Mouse (Mus musculus) G1E (cell line): Measurements from ENCODE around the gene BC049715.

ENCODE experiments used
- CTCF ChIP-seq: IDR thresholded peaks from 2 replicates; pipeline ENCODE4 v1.5.1; 2012; ENCODE audit warnings: low read depth, low read length, inconsistent platforms, mixed read lengths
- GATA1 ChIP-seq: IDR thresholded peaks from 2 replicates; pipeline ENCODE4 v1.6.1; 2012; ENCODE audit warnings: borderline replicate concordance, low read length, inconsistent platforms, mixed read lengths
- GATA2 ChIP-seq: IDR thresholded peaks from 2 replicates; pipeline ENCODE4 v1.6.1; 2012; ENCODE audit warnings: low read depth, low read length, inconsistent platforms, borderline replicate concordance
- POLR2AphosphoS5 ChIP-seq: IDR thresholded peaks from 2 replicates; pipeline ENCODE4 v1.6.1; 2012; ENCODE audit warnings: low read depth, low read length, inconsistent platforms; ENCODE audit not compliant: insufficient replicate concordance
- TAL1 ChIP-seq: conservative IDR thresholded peaks from 2 replicates; pipeline ENCODE4 v1.6.1; 2012; ENCODE audit warnings: low read depth, low read length, inconsistent platforms, mixed read lengths

DNA sequence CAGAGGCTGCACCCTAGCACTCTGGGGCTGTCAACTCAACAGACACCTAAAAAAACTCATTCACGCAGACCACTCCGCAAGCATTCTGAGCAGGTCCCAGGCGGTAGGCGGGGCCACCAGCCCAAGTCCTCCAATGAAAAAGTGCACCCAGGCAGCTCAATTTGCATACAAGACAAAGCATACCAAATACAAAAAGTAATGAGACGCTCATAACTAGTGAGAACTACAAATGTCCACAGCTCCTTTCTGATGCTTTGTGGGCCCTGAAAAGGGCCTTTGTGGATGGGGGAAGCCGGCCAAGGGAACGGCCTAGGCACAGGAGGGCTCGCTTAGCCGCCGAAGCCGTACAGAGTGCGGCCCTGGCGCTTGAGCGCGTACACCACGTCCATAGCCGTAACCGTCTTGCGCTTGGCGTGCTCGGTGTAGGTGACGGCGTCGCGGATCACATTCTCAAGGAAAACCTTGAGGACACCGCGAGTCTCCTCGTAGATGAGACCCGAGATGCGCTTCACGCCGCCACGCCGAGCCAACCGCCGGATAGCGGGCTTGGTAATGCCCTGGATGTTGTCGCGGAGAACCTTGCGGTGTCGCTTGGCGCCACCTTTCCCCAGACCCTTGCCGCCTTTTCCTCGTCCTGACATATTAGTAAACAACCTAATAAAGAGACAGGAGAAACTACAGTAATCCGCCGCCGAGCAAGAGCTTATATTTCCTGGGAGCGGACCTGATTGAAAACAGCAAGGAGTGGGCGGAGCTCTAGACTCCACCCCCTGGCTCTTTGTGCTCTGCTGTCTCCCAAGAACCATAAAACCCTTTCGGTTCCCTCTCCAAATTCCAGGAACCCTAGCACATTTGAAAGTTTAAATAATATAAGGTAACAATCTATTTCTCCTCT lies 23.4 kb upstream of the BC049715 start, which contains the start of gene Hist4h4:
- TF ChIP-seq POLR2AphosphoS5 = peak; percentile 100
- no peak for TF ChIP-seq CTCF
- no peak for TF ChIP-seq GATA1
- no peak for TF ChIP-seq TAL1
- no peak for TF ChIP-seq GATA2
